Mouse (Mus musculus) liver, embryonic 14.5 days (tissue): ENCODE measurements around the gene Arid1a. TPM values are rescaled to one million over a fixed set of nuclear protein-coding genes. Genes with fewer than 3 reads are reported as not detected.
A peak's percentile ranks its signal among the peaks of the same experiment; 100 is the strongest.

Experiments used
- ATAC-seq: fragments of 200-750 bp; cut with Nextera tagmentation; 2 replicates; pipeline ENCODE4 v1.8.0; 2017; ENCODE audit warnings: moderate number of reproducible peaks, mild to moderate bottlenecking, moderate library complexity; ENCODE audit not compliant: insufficient read depth
- DNase-seq, 3 experiments: peaks; one replicate each; pipeline ENCODE4 v3.0.0-alpha.2; 2012 to 2013; ENCODE audit warnings: low read depth in 3 of 3, low spot score in 3 of 3
- H3K27ac ChIP-seq: fragments of 300-500 bp; sonication (generic); 2 replicates; pipeline ENCODE4 v1.5.1; 2014; ENCODE audit warnings: moderate library complexity, mild to moderate bottlenecking, control low read depth, inconsistent platforms
- H3K27me3 ChIP-seq: fragments of 300-500 bp; sonication (generic); 2 replicates; pipeline ENCODE4 v1.6.1; 2014; ENCODE audit warnings: mild to moderate bottlenecking, low read length, moderate library complexity; ENCODE audit not compliant: control insufficient read depth, insufficient read depth
- H3K36me3 ChIP-seq: fragments of 300-500 bp; sonication (generic); replicated peaks from 2 replicates; pipeline ENCODE4 v1.6.1; 2014; ENCODE audit warnings: low read depth; ENCODE audit not compliant: control insufficient read depth, insufficient read depth
- H3K4me1 ChIP-seq, 2 experiments: fragments of 200-500 bp in 1 of 2; fragments of 300-500 bp in 1 of 2; sonication (generic) in 1 of 2; replicated peaks; 2 replicates each; pipeline ENCODE4 v1.6.1; 2012 to 2014; ENCODE audit warnings: antibody characterized with exemption in 1 of 2, inconsistent platforms in 1 of 2, low read length in 1 of 2; ENCODE audit not compliant: control insufficient read depth in 2 of 2, insufficient read depth in 2 of 2
- H3K4me2 ChIP-seq: fragments of 300-500 bp; sonication (generic); 2 replicates; pipeline ENCODE4 v1.6.1; 2014; ENCODE audit warnings: low read depth, mild to moderate bottlenecking, control low read depth, moderate library complexity
- H3K4me3 ChIP-seq, 2 experiments: fragments of 200-500 bp in 1 of 2; fragments of 300-500 bp in 1 of 2; sonication (generic) in 1 of 2; 2 replicates each; pipeline ENCODE4 v1.5.1; 2012 to 2014; ENCODE audit warnings: low read depth in 2 of 2, low read length in 2 of 2, mild to moderate bottlenecking in 2 of 2, control low read depth in 1 of 2, inconsistent platforms in 1 of 2, moderate library complexity in 1 of 2; ENCODE audit not compliant: insufficient read depth in 1 of 2
- H3K9ac ChIP-seq: fragments of 300-500 bp; sonication (generic); replicated peaks from 2 replicates; pipeline ENCODE4 v1.6.1; 2014; ENCODE audit warnings: mild to moderate bottlenecking, control low read depth, moderate library complexity
- H3K9me3 ChIP-seq: fragments of 300-500 bp; sonication (generic); 2 replicates; pipeline ENCODE4 v1.6.1; 2016; ENCODE audit warnings: low read length, mixed read lengths; ENCODE audit not compliant: control insufficient read depth
- CTCF ChIP-seq: IDR thresholded peaks from 2 replicates; pipeline ENCODE4 v1.5.1; 2016; ENCODE audit warnings: antibody characterized with exemption, low read depth, control low read depth
- EP300 ChIP-seq: IDR thresholded peaks from 2 replicates; pipeline ENCODE4 v1.6.1; 2016; ENCODE audit warnings: antibody characterized with exemption, low read depth
- WGBS: fragments of 180-500 bp; shearing (Covaris S2); extraction: QIAGEN DNeasy Blood & Tissue Kit; methylation state at CpG from one replicate; pipeline ENCODE4 v1.1.7; 2014; ENCODE audit not compliant: insufficient replicate concordance; 5-methylcytosine and 5-hydroxymethylcytosine counted together
- polyA plus RNA-seq, 2 experiments: library from polyadenylated mRNA; depleted of rRNA in 1 of 2; stranded (reverse) in 1 of 2; unstranded in 1 of 2; fragments of >200 nt; fragmentation: Nextera tagmentation in 1 of 2; extraction: Ambion mirVana in 1 of 2; gene quantifications; 2 replicates each; pipeline versions ENCODE4 v1.2.1 to v1.2.3; 2012 to 2014

Gene Arid1a
- polyA plus RNA-seq, 2 experiments: 7.4 to 11.9 TPM

DNA sequence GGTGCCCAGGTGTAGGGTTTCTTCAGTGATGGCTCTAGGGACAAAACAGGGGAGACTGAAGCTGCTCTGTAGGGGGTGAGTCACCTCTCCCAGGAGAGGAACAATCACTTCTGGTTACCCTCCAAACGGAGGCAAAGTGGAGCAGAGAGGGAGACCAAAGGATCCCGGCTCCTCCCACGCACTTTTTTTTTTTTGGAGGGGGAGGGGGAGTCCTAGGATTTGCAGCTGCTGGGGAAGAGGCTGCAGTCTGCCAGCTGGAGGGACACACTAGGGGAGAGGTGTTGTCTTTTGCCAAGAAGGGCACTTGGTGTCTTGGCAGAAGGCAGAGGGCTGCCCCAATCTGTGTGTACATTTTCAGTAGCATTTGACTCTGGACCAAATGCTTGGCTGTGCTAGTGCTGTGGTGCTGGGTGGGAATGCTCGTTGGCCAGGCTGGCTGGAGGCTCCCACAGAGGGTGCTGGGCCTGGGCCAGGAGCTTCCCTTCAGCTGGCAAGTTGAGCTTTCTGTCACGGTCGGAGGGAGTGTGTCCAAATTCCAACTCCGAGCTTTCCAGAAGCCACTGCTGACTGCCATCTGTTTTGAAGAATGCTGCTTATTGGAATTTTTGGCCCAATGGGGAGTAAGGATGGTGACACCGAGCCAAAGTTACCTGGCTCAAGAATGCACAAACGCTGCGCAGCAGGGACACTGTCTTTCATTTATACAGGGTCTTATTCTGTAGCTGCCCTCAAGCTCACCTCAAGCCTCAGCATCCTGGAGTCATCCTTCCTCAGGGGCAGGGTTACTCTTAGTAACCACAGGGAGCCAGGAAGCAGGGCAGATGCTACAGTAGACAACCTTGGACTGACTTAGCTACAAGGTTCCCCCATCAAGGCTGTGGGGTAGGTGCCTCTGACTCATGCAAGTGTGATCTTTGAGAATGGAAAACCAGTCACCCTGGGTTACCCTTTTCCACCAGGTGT, 96.1 kb downstream of the Arid1a start:
- H3K9me3 ChIP-seq: no peaks in the 10 kb centered on the region
- peaks cover 4 to 18% of the 10 kb centered on the region in 2 experiments; a peak in 3 of 4 replicates for H3K4me1 ChIP-seq
- TF ChIP-seq CTCF (no peak), EP300 (no peak)
- no peaks in the 10 kb centered on the region for H3K36me3 ChIP-seq
- H3K4me3 ChIP-seq: peak overlapping the region; percentile 30 to 36; a peak in 3 of 4 replicates
- H3K27ac ChIP-seq: peak overlapping the region; percentile 65
- WGBS: 31% methylated on average over 10 of the region's 10 CpGs
- DNase-seq (no peak), ATAC-seq (no peak)
- H3K27me3 ChIP-seq: no peaks in the 10 kb centered on the region
- 0 out of 2 replicates have a peak overlapping the region, but pooled peaks have one; percentile 5 for H3K9ac ChIP-seq
- peak overlapping the region; percentile 49 for H3K4me2 ChIP-seq

DNA sequence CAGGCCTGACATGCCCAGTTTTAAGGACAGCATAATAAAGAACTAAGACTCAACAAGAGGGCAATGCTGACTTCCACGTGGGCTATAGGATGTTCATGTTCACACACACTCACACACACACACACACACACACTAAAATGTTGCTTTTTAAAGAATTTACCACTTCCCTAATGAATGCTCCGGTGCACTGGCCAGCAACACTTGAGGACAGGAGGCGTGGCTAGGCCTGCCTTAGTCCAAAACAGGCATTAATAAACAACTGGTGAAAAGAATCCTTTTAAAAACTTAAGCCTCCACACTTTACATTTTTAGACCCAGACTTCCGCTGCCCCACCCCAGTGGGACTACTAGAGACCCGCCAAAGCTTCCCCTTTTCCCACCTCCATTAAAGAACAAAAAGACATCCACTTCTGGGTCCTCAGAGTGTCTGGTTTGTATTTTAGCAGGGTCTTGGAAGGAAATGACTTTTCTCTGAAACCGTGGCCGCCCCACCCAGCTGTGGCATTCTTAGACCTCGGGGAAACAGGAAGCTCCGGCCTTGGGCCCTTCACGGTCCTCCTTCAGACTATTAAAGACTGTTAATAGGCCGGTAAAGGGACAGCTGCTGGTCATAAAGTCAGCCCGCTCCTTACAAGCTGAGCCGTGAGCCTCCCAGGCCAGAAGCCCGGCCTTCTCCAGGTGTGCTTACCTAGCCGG, 96.9 kb downstream of the Arid1a start:
- ATAC-seq (peak; percentile 34; the same call in 1 of the 2 replicates), DNase-seq (peak in 1 of 3 experiments; percentile 24)
- Histone ChIP-seq H3K9me3 (no peaks in the 10 kb centered on the region), H3K36me3 (no peaks in the 10 kb centered on the region), H3K27me3 (no peaks in the 10 kb centered on the region), H3K4me3 (peak overlapping the region; percentile 30 to 36; a peak in 3 of 4 replicates), H3K9ac (0 out of 2 replicates have a peak overlapping the region, but pooled peaks have one; percentile 23), H3K4me2 (peak overlapping the region; percentile 49), H3K4me1 (peaks cover 4 to 18% of the 10 kb centered on the region in 2 experiments; a peak in 3 of 4 replicates), H3K27ac (peak overlapping the region; percentile 65)
- TF ChIP-seq EP300 (no peak), CTCF (no peak)
- WGBS: 9% methylated on average over 15 of the region's 15 CpGs

DNA sequence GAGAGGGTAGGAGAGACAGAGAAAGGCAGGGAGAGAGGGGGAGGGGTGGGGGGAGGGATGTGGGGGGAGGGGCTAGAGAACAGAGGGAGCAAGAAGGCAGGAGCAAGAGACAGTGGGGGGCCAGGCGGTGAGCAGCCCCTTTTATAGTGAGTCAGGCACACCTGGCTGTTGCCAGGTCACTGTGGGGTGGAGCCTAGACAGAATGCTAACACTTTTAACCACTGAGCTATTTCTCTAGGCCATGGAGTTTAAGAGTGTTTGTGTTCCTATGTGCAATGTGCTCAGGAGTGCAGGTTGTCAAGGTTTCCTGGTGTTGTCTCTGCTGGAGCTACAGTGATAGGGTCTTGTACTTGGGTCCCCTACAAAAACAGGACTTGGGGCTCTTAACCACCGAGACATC, 97.8 kb downstream of the Arid1a start:
- H3K4me3 ChIP-seq: no peak overlapping the region

DNA sequence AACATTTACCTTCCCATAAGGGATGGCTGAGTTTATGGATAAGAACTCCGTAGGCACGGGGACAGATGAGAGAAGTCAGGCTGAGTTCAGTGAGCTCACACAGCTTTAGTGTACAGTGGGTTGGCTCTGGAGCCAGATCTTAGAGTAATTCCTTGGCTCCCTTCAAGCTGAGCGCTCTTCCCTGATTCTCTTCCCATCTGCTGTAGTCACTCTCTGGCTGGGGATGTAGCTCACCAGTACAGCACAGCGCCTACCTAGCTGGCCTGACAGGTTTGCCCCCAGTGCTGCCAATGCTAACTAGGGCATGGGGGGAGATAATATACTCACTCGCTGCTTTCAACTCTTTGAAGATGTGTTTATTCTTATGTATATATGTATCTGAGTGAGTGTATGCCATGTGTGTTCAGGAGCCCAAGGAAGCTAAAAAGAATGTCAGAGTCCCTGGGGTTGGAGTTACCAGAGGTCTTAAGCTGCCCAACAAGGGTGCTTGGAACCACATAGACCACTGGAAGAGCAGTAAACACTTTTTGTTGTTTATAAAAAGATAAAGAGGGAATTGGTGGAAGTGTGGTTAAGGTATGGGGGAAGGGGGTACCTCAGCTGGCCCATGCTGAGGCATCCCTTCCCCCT, 98.6 kb downstream of the Arid1a start:
- Histone ChIP-seq H3K4me1 (peaks cover 4 to 18% of the 10 kb centered on the region in 2 experiments; a peak in 3 of 4 replicates), H3K9me3 (no peaks in the 10 kb centered on the region), H3K4me2 (no peak overlapping the region), H3K27ac (no peak overlapping the region), H3K36me3 (no peaks in the 10 kb centered on the region), H3K27me3 (no peaks in the 10 kb centered on the region), H3K9ac (no peak overlapping the region), H3K4me3 (no peak overlapping the region)
- TF ChIP-seq CTCF: no peak
- no peak for TF ChIP-seq EP300
- 69% methylated on average over 5 of the region's 5 CpGs for WGBS
- no peak for ATAC-seq
- DNase-seq: no peak

More for the DNA sequence above, 97.8 kb downstream of the Arid1a start:
- H3K27me3 ChIP-seq: no peaks in the 10 kb centered on the region
- DNase-seq: no peak
- TF ChIP-seq CTCF (no peak), EP300 (no peak)
- no peak for ATAC-seq
- 37% methylated on average over 2 of the region's 2 CpGs for WGBS
- peaks cover 4 to 18% of the 10 kb centered on the region in 2 experiments; a peak in 3 of 4 replicates for H3K4me1 ChIP-seq
- no peaks in the 10 kb centered on the region for H3K36me3 ChIP-seq
- H3K9me3 ChIP-seq: no peaks in the 10 kb centered on the region
- H3K4me2 ChIP-seq: peak overlapping the region; percentile 27; the same call in 1 of the 2 replicates
- no peak overlapping the region for H3K27ac ChIP-seq
- H3K9ac ChIP-seq: no peak overlapping the region
